ENCODE assay signal across 24 mouse cellular contexts in genomic region chr15:101074067-101074466, GRCm38 (mm10). TPM values are rescaled to one million over a fixed set of nuclear protein-coding genes. Genes with fewer than 3 reads are reported as not detected.
A peak's percentile ranks its signal among the peaks of the same experiment; 100 is the strongest.
DNase-seq lines count a peak whose midpoint lies in the region; ATAC-seq lines count a peak whose summit lies in the region.
"Had no signal": no experiment of that assay in that cellular context is flagged by ENCODE, and none has a peak within 500 bp of the region (broad histone marks: within the 10 kb centered on the region; RNA-seq: fewer than 3 reads in every experiment).

No protein-coding gene starts in this region.

- 0 out of 2 replicates have a peak overlapping the region, but pooled peaks have one; percentile 16 for H3K27ac ChIP-seq in embryonic facial prominence, embryonic 13.5 days
- H3K27ac ChIP-seq in embryonic facial prominence, embryonic 10.5 days (replicated peaks) = no peak overlapping the region; the same call in 1 of the 2 replicates
- H3K27ac ChIP-seq in kidney, embryonic 14.5 days (ENCODE audit: low read depth, low read length) = no peak overlapping the region
- H3K27ac ChIP-seq: forebrain, embryonic 13.5 days; heart, embryonic 15.5 days; neural tube, embryonic 13.5 days had no signal

- no peak overlapping the region for H3K4me3 ChIP-seq in embryonic facial prominence, embryonic 13.5 days
- no peak overlapping the region for H3K4me3 ChIP-seq in embryonic facial prominence, embryonic 10.5 days
- no peak overlapping the region for H3K4me3 ChIP-seq in kidney, embryonic 14.5 days (ENCODE audit: low read length)
- H3K4me3 ChIP-seq: forebrain, embryonic 13.5 days; heart, embryonic 15.5 days; megakaryocyte, embryonic 14.5 days; neural tube, embryonic 13.5 days had no signal

- 85% methylated on average over 5 of the region's 5 CpGs for WGBS in embryonic facial prominence, embryonic 13.5 days
- WGBS in embryonic facial prominence, embryonic 10.5 days = 89% methylated on average over 5 of the region's 5 CpGs
- 84% methylated on average over 5 of the region's 5 CpGs for WGBS in kidney, embryonic 14.5 days

- H3K36me3 ChIP-seq in embryonic facial prominence, embryonic 13.5 days = no peaks in the 10 kb centered on the region
- H3K36me3 ChIP-seq in embryonic facial prominence, embryonic 10.5 days (replicated peaks) = peaks cover 24% of the 10 kb centered on the region
- no peaks in the 10 kb centered on the region for H3K36me3 ChIP-seq in kidney, embryonic 14.5 days (ENCODE audit: control insufficient read depth, insufficient read depth, low read length)
- H3K36me3 ChIP-seq: heart, embryonic 15.5 days; neural tube, embryonic 13.5 days had no signal

- peaks cover 6% of the 10 kb centered on the region; the same call in 1 of the 2 replicates for H3K27me3 ChIP-seq in embryonic facial prominence, embryonic 13.5 days
- no peaks in the 10 kb centered on the region for H3K27me3 ChIP-seq in embryonic facial prominence, embryonic 10.5 days (replicated peaks; ENCODE audit: low read depth, poor library complexity, severe bottlenecking)
- no peaks in the 10 kb centered on the region for H3K27me3 ChIP-seq in kidney, embryonic 14.5 days (ENCODE audit: control insufficient read depth, insufficient read depth, low read length)
- H3K27me3 ChIP-seq: neural tube, embryonic 13.5 days had no signal

- ATAC-seq in embryonic facial prominence, embryonic 13.5 days (ENCODE audit: insufficient number of reproducible peaks, insufficient read depth, low FRiP score, low TSS enrichment, low read depth) = no peak
- no peak for ATAC-seq in kidney, embryonic 14.5 days (ENCODE audit: low FRiP score, low TSS enrichment)
- ATAC-seq: forebrain, embryonic 13.5 days; liver, postnatal 0 days had no signal

- H3K9ac ChIP-seq in embryonic facial prominence, embryonic 13.5 days = no peak overlapping the region
- no peak overlapping the region for H3K9ac ChIP-seq in kidney, embryonic 14.5 days (ENCODE audit: low read depth, low read length)
- H3K9ac ChIP-seq: forebrain, embryonic 13.5 days; heart, embryonic 15.5 days; liver, postnatal 0 days; neural tube, embryonic 13.5 days had no signal

- no peak overlapping the region for H3K4me2 ChIP-seq in embryonic facial prominence, embryonic 13.5 days
- no peak overlapping the region for H3K4me2 ChIP-seq in kidney, embryonic 14.5 days (replicated peaks; ENCODE audit: low read depth, low read length)
- H3K4me2 ChIP-seq: forebrain, embryonic 13.5 days; heart, embryonic 15.5 days; neural tube, embryonic 13.5 days had no signal

- DNase-seq in embryonic facial prominence, embryonic 10.5 days (ENCODE audit: low spot score) = no peak
- DNase-seq in kidney, adult 18-20 months = peak; percentile 28
- DNase-seq in right cerebral cortex, postnatal 4 days = peak; percentile 16
- DNase-seq in right cerebral cortex, postnatal 14 days = no peak
- DNase-seq in thymus, postnatal 25 days = no peak
- DNase-seq: B cell, adult 2 months; cerebellum, adult 2 months; cerebellum, postnatal 36 days; gastrocnemius, postnatal 14 days; heart, adult 18-20 months; heart, postnatal 4 days; layer of hippocampus, postnatal 36 days; liver, postnatal 0 days; midbrain, embryonic 14.5 days; right cerebral cortex, adult 18-20 months; thymus, adult 18-20 months had no signal

- no peaks in the 10 kb centered on the region for H3K9me3 ChIP-seq in embryonic facial prominence, embryonic 13.5 days
- H3K9me3 ChIP-seq in embryonic facial prominence, embryonic 10.5 days = no peaks in the 10 kb centered on the region
- no peaks in the 10 kb centered on the region for H3K9me3 ChIP-seq in kidney, embryonic 14.5 days (ENCODE audit: control insufficient read depth, low read length)
- H3K9me3 ChIP-seq: forebrain, embryonic 13.5 days; heart, embryonic 15.5 days; megakaryocyte, embryonic 14.5 days; neural tube, embryonic 13.5 days had no signal

- H3K4me1 ChIP-seq in embryonic facial prominence, embryonic 13.5 days = peaks cover 68% of the 10 kb centered on the region
- peaks cover 95% of the 10 kb centered on the region for H3K4me1 ChIP-seq in embryonic facial prominence, embryonic 10.5 days
- H3K4me1 ChIP-seq in kidney, embryonic 14.5 days (ENCODE audit: control insufficient read depth, insufficient read depth, low read length) = peaks cover 59% of the 10 kb centered on the region

RNA-seq across cellular contexts. Expression of gene Fignl2, which starts 4.3 kb away (rescaled TPM):
- polyA plus RNA-seq in embryonic facial prominence, embryonic 13.5 days (2015; fragmentation: Nextera tagmentation; extraction: Ambion mirVana) = 0.21 and 0.28 TPM in 2 replicates
- 1.2 and 1.7 TPM in 2 replicates for polyA plus RNA-seq in embryonic facial prominence, embryonic 10.5 days (2016; fragmentation: Nextera tagmentation; extraction: Ambion mirVana)
- 0.58 and 0.73 TPM in 2 replicates for polyA plus RNA-seq in kidney, embryonic 14.5 days (2014; fragmentation: Nextera tagmentation; extraction: Ambion mirVana)
- polyA plus RNA-seq: forebrain, embryonic 13.5 days had no signal

RNA-seq across cellular contexts. Expression of gene Gm47841, which starts 26.9 kb away (rescaled TPM):
- polyA plus RNA-seq in embryonic facial prominence, embryonic 13.5 days (2015; fragmentation: Nextera tagmentation; extraction: Ambion mirVana) = not detected in 2 replicates
- polyA plus RNA-seq in embryonic facial prominence, embryonic 10.5 days (2016; fragmentation: Nextera tagmentation; extraction: Ambion mirVana) = not detected in 2 replicates
- polyA plus RNA-seq in kidney, embryonic 14.5 days (2014; fragmentation: Nextera tagmentation; extraction: Ambion mirVana) = not detected in 2 replicates
- polyA plus RNA-seq: cerebellum, adult 2 months; forebrain, embryonic 13.5 days; heart, embryonic 15.5 days; intestine, embryonic 14.5 days; liver, adult 2 months; liver, postnatal 0 days; midbrain, embryonic 14.5 days; neural tube, embryonic 13.5 days had no signal

RNA-seq across cellular contexts. Expression of gene Ankrd33, which starts 41.5 kb away (rescaled TPM):
- not detected in 2 replicates for polyA plus RNA-seq in embryonic facial prominence, embryonic 13.5 days (2015; fragmentation: Nextera tagmentation; extraction: Ambion mirVana)
- 0.10 TPM in 1 of 2 replicates, not detected in the other for polyA plus RNA-seq in embryonic facial prominence, embryonic 10.5 days (2016; fragmentation: Nextera tagmentation; extraction: Ambion mirVana)
- not detected in 2 replicates for polyA plus RNA-seq in kidney, embryonic 14.5 days (2014; fragmentation: Nextera tagmentation; extraction: Ambion mirVana)
- polyA plus RNA-seq: forebrain, embryonic 13.5 days; heart, embryonic 15.5 days; intestine, embryonic 14.5 days; liver, adult 2 months; liver, postnatal 0 days; midbrain, embryonic 14.5 days; neural tube, embryonic 13.5 days had no signal

RNA-seq across cellular contexts. Expression of gene Acvrl1, which starts 54.3 kb away (rescaled TPM):
- 9.9 and 10.1 TPM in 2 replicates for polyA plus RNA-seq in embryonic facial prominence, embryonic 13.5 days (2015; fragmentation: Nextera tagmentation; extraction: Ambion mirVana)
- 10.3 and 10.6 TPM in 2 replicates for polyA plus RNA-seq in embryonic facial prominence, embryonic 10.5 days (2016; fragmentation: Nextera tagmentation; extraction: Ambion mirVana)
- polyA plus RNA-seq in kidney, embryonic 14.5 days (2014; fragmentation: Nextera tagmentation; extraction: Ambion mirVana) = 6.3 and 8.8 TPM in 2 replicates

Comparison
In these comparisons a context has a peak if more than half of its experiments do, and no peak if none do; other contexts are left out.
1. DNase-seq: peak in kidney, adult 18-20 months (single experiment) and right cerebral cortex, postnatal 4 days (single experiment); none in embryonic facial prominence, embryonic 10.5 days (single experiment), right cerebral cortex, postnatal 14 days (single experiment) and thymus, postnatal 25 days (single experiment).